Mouse (Mus musculus) midbrain, postnatal 0 days (tissue): ENCODE measurements at regions not wholly inside any gene's neighbourhood (a gene's known extent, or its start where the extent isn't known, plus 50 kb on each side); places are given as distances from the start of the nearest gene placed in this dataset.

Source experiments
- ATAC-seq: fragments of 200-750 bp; cut with Nextera tagmentation; 2 replicates; pipeline ENCODE4 v1.8.0; 2017; ENCODE audit warnings: moderate number of reproducible peaks, mild to moderate bottlenecking, moderate TSS enrichment, moderate library complexity; ENCODE audit not compliant: low FRiP score
- DNase-seq: peaks from one replicate; pipeline ENCODE4 v3.0.0-alpha.2; 2015; ENCODE audit warnings: low spot score
- H3K27ac ChIP-seq: fragments of 300-500 bp; sonication (generic); 2 replicates; pipeline ENCODE4 v1.5.1; 2014; ENCODE audit warnings: low read depth, mild to moderate bottlenecking, low read length, mixed read lengths
- H3K27me3 ChIP-seq: fragments of 300-500 bp; sonication (generic); 2 replicates; pipeline ENCODE4 v1.6.1; 2014; ENCODE audit warnings: low read length, control low read depth, mixed read lengths; ENCODE audit not compliant: insufficient read depth
- H3K36me3 ChIP-seq: fragments of 300-500 bp; sonication (generic); 2 replicates; pipeline ENCODE4 v1.6.1; 2014; ENCODE audit warnings: low read length, control low read depth, mixed read lengths; ENCODE audit not compliant: insufficient read depth
- H3K4me1 ChIP-seq: fragments of 300-500 bp; sonication (generic); 2 replicates; pipeline ENCODE4 v1.6.1; 2014; ENCODE audit warnings: mild to moderate bottlenecking, control low read depth, antibody characterized with exemption, low read length, mixed read lengths; ENCODE audit not compliant: insufficient read depth
- H3K4me2 ChIP-seq: fragments of 300-500 bp; sonication (generic); 2 replicates; pipeline ENCODE4 v1.6.1; 2014; ENCODE audit warnings: low read depth, mild to moderate bottlenecking, low read length, mixed read lengths; ENCODE audit not compliant: poor library complexity, severe bottlenecking
- H3K4me3 ChIP-seq: fragments of 300-500 bp; sonication (generic); 2 replicates; pipeline ENCODE4 v1.5.1; 2014; ENCODE audit warnings: low read depth, mild to moderate bottlenecking, low read length, moderate library complexity
- H3K9ac ChIP-seq: fragments of 300-500 bp; sonication (generic); replicated peaks from 2 replicates; pipeline ENCODE4 v1.6.1; 2014; ENCODE audit warnings: mild to moderate bottlenecking, low read length, moderate library complexity, mixed read lengths; ENCODE audit not compliant: poor library complexity, severe bottlenecking
- H3K9me3 ChIP-seq: fragments of 300-500 bp; sonication (generic); 2 replicates; pipeline ENCODE4 v1.6.1; 2016; ENCODE audit warnings: low read length, control low read depth
- CTCF ChIP-seq: IDR thresholded peaks from 2 replicates; pipeline ENCODE4 v1.5.1; 2016; ENCODE audit warnings: antibody characterized with exemption, mild to moderate bottlenecking
- WGBS: fragments of 180-500 bp; shearing (Covaris S2); extraction: QIAGEN DNeasy Blood & Tissue Kit; methylation state at CpG from one replicate; pipeline ENCODE4 v1.1.7; 2014; 5-methylcytosine and 5-hydroxymethylcytosine counted together

- ATAC-seq (no peak), DNase-seq (no peak)
- H3K9ac ChIP-seq: no peak overlapping the region
- no peaks in the 10 kb centered on the region for H3K36me3 ChIP-seq
- no peak overlapping the region for H3K4me3 ChIP-seq
- H3K9me3 ChIP-seq: no peaks in the 10 kb centered on the region
- TF ChIP-seq CTCF: no peak
- 76% methylated on average over 5 of the region's 5 CpGs for WGBS
- no peak overlapping the region for H3K4me2 ChIP-seq
- no peaks in the 10 kb centered on the region for H3K4me1 ChIP-seq
- no peak overlapping the region for H3K27ac ChIP-seq
- H3K27me3 ChIP-seq: no peaks in the 10 kb centered on the region
These were observed 446.6 kb upstream of the Nr2f2 start for GRCm38 (mm10) chr7:70813101-70813500.

- no peak for TF ChIP-seq CTCF
- ATAC-seq (no peak), DNase-seq (no peak)
- no peak overlapping the region for H3K9ac ChIP-seq
- H3K36me3 ChIP-seq: no peaks in the 10 kb centered on the region
- no peaks in the 10 kb centered on the region for H3K4me1 ChIP-seq
- no peak overlapping the region for H3K4me3 ChIP-seq
- 89% methylated on average over 18 of the region's 18 CpGs for WGBS
- no peak overlapping the region for H3K27ac ChIP-seq
- no peaks in the 10 kb centered on the region for H3K9me3 ChIP-seq
- no peaks in the 10 kb centered on the region for H3K27me3 ChIP-seq
- H3K4me2 ChIP-seq: no peak overlapping the region
These were observed 444.0 kb upstream of the Nr2f2 start for GRCm38 (mm10) chr7:70810411-70811090.

- WGBS: 59% methylated on average over 1 of the region's 1 CpGs
- Histone ChIP-seq H3K9ac (no peak overlapping the region), H3K9me3 (no peaks in the 10 kb centered on the region), H3K27me3 (no peaks in the 10 kb centered on the region), H3K4me2 (no peak overlapping the region), H3K4me1 (no peaks in the 10 kb centered on the region), H3K36me3 (no peaks in the 10 kb centered on the region), H3K27ac (no peak overlapping the region), H3K4me3 (no peak overlapping the region)
- DNase-seq: peak; percentile 13
- no peak for ATAC-seq
- no peak for TF ChIP-seq CTCF
These were observed 437.7 kb upstream of the Nr2f2 start for GRCm38 (mm10) chr7:70804281-70804680.

- ATAC-seq: no peak
- 98% methylated on average over 1 of the region's 1 CpGs for WGBS
- TF ChIP-seq CTCF: no peak
These were observed 433.4 kb upstream of the Nr2f2 start for GRCm38 (mm10) chr7:70799976-70800375.

GRCm38 (mm10) chr7:70799031-70799766, 432.7 kb upstream of the Nr2f2 start:
- H3K27me3 ChIP-seq: no peaks in the 10 kb centered on the region
- TF ChIP-seq CTCF: no peak
- no peaks in the 10 kb centered on the region for H3K36me3 ChIP-seq
- no peaks in the 10 kb centered on the region for H3K9me3 ChIP-seq
- DNase-seq (no peak), ATAC-seq (no peak)
- H3K4me2 ChIP-seq: no peak overlapping the region
- no peak overlapping the region for H3K9ac ChIP-seq
- WGBS: 88% methylated on average over 6 of the region's 6 CpGs
- H3K4me1 ChIP-seq: no peaks in the 10 kb centered on the region
- no peak overlapping the region for H3K4me3 ChIP-seq
- H3K27ac ChIP-seq: no peak overlapping the region

More at GRCm38 (mm10) chr7:70799976-70800375, 433.4 kb upstream of the Nr2f2 start:
- Histone ChIP-seq H3K27me3 (no peaks in the 10 kb centered on the region), H3K9me3 (no peaks in the 10 kb centered on the region), H3K4me2 (no peak overlapping the region), H3K4me1 (no peaks in the 10 kb centered on the region), H3K36me3 (no peaks in the 10 kb centered on the region), H3K9ac (no peak overlapping the region), H3K27ac (no peak overlapping the region), H3K4me3 (no peak overlapping the region)
- no peak for DNase-seq

- WGBS: 80% methylated on average over 12 of the region's 12 CpGs
- no peak for DNase-seq
- H3K4me3 ChIP-seq: no peak overlapping the region
- H3K27ac ChIP-seq: no peak overlapping the region
- H3K4me1 ChIP-seq: no peaks in the 10 kb centered on the region
- H3K9me3 ChIP-seq: no peaks in the 10 kb centered on the region
- no peak overlapping the region for H3K9ac ChIP-seq
- no peak overlapping the region for H3K4me2 ChIP-seq
- no peak for ATAC-seq
- H3K27me3 ChIP-seq: no peaks in the 10 kb centered on the region
- H3K36me3 ChIP-seq: no peaks in the 10 kb centered on the region
- TF ChIP-seq CTCF: no peak
These were observed 429.7 kb upstream of the Nr2f2 start for GRCm38 (mm10) chr7:70796038-70796760.
